Mouse (Mus musculus): ENCODE results near the gene Eif2ak4.

The Eif2ak4 gene

GRCm38 (mm10) chr2:118468354-118468753 is 79.9 kb downstream of the Eif2ak4 start:
- no peak for DNase-seq

DNA sequence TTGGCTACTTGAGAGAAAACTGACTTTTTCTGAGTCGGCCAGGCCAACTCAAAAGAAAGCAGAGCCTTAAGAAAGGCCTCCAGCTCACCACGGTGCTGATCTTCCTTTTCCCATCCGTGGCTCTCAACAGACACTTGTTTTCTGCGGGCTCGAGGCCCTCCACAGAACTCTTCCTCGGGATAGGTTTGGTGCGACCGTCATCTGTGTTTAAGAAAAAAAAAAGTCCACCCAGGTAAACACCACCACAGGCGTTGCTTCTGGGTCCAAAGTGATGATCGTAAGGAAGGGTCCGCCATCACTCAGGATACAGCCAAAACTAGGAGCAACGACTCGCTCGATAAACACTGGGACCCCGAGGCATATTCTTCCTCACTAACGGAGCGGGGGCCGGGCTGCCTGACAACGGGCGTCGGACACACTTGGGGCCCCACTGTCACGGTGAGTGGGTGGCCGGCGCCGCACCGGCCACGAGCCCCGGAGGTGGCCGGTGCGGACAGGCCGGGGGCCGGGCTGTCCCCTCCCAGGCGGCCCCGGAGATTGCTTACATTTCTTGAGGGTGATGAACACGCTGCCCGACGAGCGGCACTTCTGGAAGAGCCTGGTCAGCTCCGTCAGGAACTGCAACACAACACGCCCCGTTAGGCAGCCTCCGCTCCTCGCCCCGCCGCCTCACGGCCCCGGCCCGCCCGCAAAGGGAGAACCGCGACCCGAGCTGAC is 90.6 kb downstream of the Eif2ak4 start:
- peak; percentile 21 for DNase-seq

DNA sequence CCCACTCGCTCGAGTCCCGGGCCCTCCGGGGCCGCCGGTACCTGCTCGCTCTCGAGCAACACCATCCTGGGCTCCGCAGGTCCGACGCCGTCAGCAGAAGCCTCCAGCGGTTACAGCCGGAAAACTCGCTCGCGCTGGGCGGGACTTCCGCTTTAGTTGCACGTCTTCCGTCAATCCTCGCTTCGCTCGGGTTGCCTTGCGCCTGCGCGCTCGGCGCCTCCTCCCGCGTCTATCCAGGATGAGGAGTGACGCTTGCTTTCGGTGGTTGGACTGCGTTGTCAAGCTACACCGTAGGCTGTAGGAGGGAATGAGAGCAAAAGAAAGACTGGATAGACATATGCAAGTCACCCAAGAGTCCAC is 91.1 kb downstream of the Eif2ak4 start, which contains the start of gene Srp14:
Gene Srp14 (minus strand): TSS at position 162 of the 360 bp plus-strand sequence.
- peak; percentile 89 for DNase-seq

- peak; percentile 25 for DNase-seq
Measured at GRCm38 (mm10) chr2:118480886-118481285, 92.5 kb downstream of the Eif2ak4 start.

DNA sequence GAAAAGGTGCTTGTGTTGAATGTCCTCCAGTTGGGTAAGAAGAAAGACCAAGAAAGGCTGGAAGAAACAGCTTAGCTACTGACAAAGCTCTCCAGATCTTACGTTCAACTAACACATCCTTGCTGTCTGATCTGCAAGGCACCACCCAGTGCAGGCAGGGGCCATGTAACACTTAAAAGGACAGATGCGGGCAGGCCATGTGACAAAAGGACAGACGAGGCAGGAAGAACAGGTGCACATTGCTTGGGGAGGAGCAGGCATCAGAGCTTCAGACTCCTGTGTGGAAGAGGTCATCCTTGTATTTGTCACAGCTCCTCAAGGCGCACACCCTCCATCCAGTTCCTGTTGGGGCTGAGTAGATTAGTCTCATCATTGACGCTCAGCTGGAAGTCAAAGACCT is 94.6 kb downstream of the Eif2ak4 start:
- no peak for DNase-seq

DNA sequence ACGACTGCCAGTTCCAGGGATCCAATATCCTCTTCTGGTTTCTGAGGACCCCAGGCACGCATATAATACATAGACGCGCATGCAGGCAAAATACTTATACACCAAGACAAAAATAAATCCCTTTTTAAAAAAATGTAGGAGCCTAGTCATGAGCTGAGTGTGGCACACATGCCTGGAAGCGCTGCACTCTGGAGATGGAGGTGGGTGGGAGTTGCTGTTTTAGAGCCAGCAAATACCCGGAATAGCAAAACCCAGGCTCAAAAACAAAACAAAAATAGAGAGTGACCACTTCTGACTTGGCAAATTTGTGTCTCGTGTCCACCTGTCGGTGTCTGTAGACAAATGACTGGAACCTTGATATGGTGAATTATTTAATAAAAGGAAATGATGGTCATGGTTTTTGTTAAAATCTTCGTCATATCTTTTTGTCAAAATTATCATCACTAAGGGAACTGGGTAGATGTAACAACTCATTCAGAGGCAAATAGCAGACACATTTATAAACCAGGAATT is 96.0 kb downstream of the Eif2ak4 start:
- DNase-seq, result no peak

- DNase-seq, result no peak
Measured at GRCm38 (mm10) chr2:118485415-118485814, 97.0 kb downstream of the Eif2ak4 start.

DNA sequence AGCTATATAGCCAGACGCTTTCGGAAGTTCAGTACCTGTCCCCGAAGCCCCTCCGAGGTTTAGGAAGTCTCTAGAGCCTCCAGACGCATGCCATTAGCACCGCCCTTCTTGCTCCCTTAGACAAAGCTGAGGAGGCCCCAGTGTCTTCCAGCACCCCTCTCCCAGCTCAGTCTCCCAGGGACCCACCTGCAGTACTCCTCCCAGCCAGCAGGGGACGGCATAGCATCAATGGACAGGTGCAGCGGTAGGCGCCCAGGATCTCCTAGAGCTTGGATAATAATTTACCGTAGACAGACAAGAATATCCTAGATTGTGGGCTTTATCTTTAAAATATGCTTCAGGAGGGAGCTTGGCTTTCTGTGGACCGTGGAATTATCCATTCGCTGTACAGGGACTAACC is 98.5 kb downstream of the Eif2ak4 start:
- DNase-seq, result peak; percentile 81

DNA sequence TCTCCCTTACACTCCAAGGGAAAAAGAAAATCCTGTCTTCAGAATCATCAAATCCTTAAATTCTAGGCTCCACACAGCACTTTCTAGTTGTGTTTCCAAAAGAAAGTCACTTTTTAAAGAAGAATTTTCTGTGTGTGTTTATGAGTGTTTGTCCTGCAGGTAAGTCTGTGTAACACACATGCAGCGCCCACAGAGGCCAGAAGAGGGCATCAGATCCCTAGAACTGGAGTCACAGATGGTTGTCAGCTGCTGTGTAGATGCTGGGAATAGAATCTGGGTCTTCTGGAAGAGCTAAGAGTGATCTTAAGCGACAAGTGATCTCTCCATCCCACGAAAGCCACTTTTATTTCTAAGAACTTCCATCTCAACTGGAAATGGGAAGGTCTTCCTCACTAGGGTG is 99.4 kb downstream of the Eif2ak4 start:
- no peak for DNase-seq

DNA sequence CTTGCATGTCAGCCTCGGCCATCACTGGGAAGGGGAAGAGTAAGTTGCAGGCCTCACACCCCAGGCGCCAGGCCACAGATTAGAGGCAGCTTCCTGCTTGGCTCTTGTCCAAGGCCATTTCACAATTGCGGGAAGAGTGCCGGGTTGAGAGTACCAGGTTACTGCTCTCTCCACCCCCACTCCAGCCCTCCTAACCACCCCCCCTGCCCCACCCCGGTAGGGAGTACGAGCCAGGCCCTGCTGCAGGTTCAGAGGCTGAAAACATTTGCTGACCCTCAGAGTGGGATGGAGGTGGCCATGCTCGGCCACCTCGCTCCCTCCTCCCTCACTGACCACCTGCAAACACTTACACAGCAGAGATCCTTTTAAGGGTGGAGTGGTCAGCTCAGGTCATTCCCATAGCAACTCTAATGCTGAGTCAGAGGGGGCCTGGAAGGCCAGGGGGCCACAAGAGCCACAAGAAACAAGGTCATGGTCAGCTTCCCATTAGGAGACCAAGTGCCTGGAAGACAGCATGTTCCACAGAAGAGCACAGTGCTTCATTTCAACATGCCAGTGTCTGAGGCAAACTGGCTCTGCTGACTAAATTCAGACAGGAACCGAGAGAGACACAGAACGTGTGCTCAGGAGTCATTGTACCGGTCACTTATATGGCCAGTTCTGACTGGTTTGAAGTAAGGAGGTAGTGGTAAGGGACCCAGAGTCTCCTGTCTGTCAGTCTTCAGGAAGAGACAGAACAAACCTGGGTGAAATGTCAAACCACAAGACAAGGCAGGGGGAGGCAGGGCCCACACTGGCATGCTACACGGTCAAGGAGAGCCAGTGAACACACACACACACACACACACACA is 102.0 kb downstream of the Eif2ak4 start:
- no peak for DNase-seq

GRCm38 (mm10) chr2:118491281-118491731 is 102.9 kb downstream of the Eif2ak4 start:
- DNase-seq, result no peak

- no peak for DNase-seq
Measured at GRCm38 (mm10) chr2:118491741-118492395, 103.5 kb downstream of the Eif2ak4 start.

GRCm38 (mm10) chr2:118495024-118495423 is 106.6 kb downstream of the Eif2ak4 start:
- DNase-seq, result no peak

GRCm38 (mm10) chr2:118497890-118498289 is 109.5 kb downstream of the Eif2ak4 start:
- DNase-seq, result no peak

DNA sequence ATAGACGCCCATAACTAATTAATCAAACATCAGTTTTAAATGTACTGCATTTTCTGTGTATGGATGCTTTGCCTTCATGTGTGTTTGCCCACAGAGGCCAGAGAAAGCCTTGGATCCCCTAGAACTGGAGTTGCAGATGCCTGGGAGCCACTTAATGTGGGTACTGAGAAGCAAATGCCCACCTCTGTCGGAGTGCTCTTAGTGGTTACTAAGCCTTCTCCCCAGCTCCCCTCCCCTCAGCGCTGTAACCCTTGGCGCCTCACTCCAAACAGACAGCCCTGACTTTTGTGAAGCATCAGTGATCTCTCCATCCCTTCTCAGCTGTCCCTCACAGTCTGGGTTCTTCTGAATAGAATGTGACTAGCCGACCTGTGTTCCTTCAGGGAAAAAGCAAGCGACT is 110.1 kb downstream of the Eif2ak4 start:
- no peak for DNase-seq

DNA sequence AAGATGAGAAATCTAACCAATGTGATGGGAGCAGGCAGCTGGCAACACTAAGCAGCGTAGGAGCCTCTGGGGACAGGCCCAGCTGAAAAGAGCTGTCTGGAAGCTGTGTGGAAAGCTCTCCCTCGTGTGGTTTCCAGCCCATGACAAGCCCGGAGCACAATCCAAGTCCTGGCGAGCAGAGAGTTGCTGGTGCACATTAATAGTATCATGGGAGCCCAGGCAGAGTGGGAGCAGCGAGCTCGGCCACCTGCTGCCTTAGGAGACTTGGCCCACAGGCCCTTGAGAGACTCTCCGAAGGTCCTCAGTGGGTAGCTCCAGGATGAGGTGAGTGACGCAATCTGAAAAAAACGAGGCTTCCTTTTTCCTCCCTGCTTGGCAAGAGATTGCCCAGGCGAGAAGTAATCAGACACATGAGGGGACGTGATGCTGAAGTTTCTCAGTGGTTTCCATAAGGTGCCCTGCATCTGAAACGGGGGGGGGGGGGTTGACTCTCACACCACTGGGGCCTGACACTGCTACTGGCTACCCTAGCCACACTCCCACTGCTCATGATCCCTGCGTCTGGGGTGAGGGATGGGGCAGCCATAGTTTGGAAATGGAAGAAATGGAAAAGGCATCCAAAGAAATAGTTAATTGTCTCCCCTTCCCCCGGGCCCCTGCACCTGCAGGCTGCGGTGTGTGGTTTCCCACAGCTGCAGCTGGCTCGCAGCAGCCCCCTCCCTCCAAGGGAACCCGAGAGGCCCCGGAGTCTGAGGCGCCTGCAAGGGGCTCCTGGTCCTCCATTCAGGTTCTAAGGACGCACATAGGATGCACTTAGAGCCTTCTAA is 110.9 kb downstream of the Eif2ak4 start:
- no peak for DNase-seq

DNA sequence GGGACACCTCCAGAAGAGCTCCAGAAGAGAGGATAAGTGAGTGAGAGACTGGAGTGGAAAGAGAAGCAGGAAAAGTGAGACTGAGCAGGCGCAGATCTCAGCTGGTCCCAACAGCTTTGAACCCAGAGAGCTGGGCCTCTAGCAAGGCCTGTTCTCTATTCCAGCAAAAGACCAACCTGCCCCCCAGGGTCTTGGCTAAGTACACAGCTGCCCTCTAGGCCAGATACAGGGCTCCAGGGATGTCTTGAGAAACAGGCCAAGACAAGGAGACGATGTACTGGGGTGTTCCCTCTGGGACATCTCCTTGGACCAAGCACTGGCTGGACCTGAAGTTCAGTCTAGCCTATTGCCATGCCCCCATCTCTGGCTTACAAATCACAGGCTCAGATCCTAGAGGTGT is 111.8 kb downstream of the Eif2ak4 start:
- DNase-seq, result no peak

DNA sequence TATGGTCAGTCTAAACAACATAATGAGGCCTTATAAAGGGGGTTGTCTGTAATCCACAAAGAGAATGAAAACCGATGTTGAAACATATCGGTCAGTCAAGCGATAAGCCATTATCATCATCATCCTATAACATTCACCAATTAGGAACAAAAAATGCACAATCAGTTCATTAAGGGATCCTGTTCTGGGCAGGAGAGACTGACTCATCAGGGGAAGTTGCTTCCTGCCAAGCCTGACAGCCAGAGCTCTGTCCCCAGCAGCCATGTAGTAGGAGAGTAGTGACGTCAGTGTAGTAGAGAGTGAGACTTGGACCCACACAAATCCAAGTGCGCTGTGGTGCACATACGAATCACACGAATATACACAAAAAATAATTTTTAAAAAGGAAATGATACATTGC is 118.7 kb downstream of the Eif2ak4 start:
- DNase-seq, result no peak

GRCm38 (mm10) chr2:118509688-118510446 is 121.4 kb downstream of the Eif2ak4 start:
- DNase-seq, result no peak

DNA sequence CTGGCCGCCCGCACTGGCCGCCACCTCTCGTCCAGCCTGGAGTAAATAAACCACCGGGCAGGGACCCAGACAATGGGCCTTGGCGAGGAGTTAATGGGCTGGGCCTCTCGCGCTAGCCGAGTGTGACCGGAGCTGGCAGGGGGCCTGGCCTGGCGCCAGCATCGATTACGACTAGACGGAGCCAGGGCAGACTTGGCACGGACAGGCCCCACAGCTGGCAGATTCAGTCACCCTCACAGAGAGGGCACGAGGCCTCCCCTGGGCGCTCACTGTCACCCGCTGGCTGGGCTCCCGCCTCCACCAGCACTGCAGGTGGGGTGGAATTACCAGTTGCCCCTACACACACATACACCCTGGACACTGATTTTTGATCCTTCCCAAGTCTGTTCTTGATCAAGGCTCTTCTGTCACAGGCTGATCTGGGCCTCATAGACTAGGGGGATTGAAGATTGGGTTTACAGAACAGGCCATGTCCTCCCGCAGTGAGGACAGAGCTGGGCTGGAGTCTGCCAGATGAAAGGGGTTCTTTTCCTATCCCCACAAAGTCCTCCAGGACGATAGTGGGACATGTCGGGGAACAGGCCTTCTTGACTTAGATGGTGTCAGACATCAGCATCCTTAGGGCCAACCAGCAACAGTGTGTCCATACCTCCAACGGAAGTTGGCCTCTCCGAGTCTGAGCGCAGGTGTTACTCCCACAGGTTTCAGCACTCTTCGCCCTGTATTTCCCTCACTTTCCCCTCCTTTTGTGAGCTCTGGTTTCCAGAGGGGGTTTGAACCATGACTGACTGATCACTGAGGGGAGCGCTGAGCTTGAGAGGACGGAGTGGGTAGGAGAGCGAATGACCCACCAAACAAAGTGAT is 122.3 kb downstream of the Eif2ak4 start:
- DNase-seq, result peak; percentile 68

All from cerebellum, adult 9-10 months (tissue).